Mouse (Mus musculus) E14TG2a.4 (cell line): Measurements from ENCODE around the gene Nlk.

Experiments used
- CTCF ChIP-seq: conservative IDR thresholded peaks from 2 replicates; pipeline ENCODE4 v1.5.1; 2014; ENCODE audit warnings: low read length
- NANOG ChIP-seq: IDR thresholded peaks from 2 replicates; pipeline ENCODE4 v1.6.1; 2014; ENCODE audit warnings: borderline replicate concordance, low read length, mixed read lengths

- TF ChIP-seq CTCF (no peak), NANOG (no peak)
These were observed 16.1 kb downstream of the Nlk start for GRCm38 (mm10) chr11:78681058-78681457.
